Mouse (Mus musculus): ENCODE results near the gene Fry. TPM values are rescaled to one million over a fixed set of nuclear protein-coding genes. Genes with fewer than 3 reads are reported as not detected.

Fry gene
- total and polyA plus RNA-seq, 2 experiments from 2014 or later, result 62.6 to 129 TPM

- WGBS, result 80% methylated on average over 6 of the region's 6 CpGs
- 0 out of 2 replicates have a peak overlapping the region, but pooled peaks have one; percentile 70 for H3K4me2 ChIP-seq (ENCODE audit: low read depth, low read length, poor library complexity, severe bottlenecking)
- no peak overlapping the region for H3K9ac ChIP-seq (replicated peaks; ENCODE audit: low read length, poor library complexity, severe bottlenecking)
- H3K9me3 ChIP-seq (ENCODE audit: low read length), result no peaks in the 10 kb centered on the region
- no peak overlapping the region for H3K27ac ChIP-seq (ENCODE audit: low read depth, low read length)
- H3K27me3 ChIP-seq (ENCODE audit: insufficient read depth, low read length), result no peaks in the 10 kb centered on the region
- DNase-seq (ENCODE audit: low spot score), result no peak
- H3K4me3 ChIP-seq (ENCODE audit: low read depth, low read length), result no peak overlapping the region
- peaks cover 17% of the 10 kb centered on the region for H3K4me1 ChIP-seq (ENCODE audit: insufficient read depth, low read length)
- no peak for TF ChIP-seq CTCF (IDR thresholded peaks at IDR 0.05)
- H3K36me3 ChIP-seq (ENCODE audit: insufficient read depth, low read length), result no peaks in the 10 kb centered on the region
- ATAC-seq (ENCODE audit: low FRiP score), result no peak
Measured at GRCm38 (mm10) chr5:150263656-150264055, 145.2 kb downstream of the Fry start.

DNA sequence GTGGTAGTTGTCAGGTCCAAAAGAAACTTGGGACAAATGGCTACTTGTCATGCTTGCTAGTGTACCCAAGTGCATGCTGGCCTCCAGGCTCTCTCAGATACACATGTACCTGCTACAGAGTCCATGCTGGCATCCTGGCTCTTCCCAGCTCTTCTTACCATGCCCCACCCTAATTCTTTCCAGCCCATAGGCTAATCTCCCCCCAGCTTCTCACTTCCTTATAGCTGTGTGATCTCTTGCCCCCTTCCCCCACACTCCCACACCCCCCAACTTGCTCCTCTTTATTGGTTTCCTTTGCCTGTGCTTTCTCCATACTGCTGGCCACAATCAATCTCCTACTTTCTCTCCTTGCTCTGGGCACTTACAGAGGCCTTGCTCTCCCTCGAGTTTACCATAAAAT is 146.6 kb downstream of the Fry start:
- peaks cover 17% of the 10 kb centered on the region for H3K4me1 ChIP-seq (ENCODE audit: insufficient read depth, low read length)
- no peaks in the 10 kb centered on the region for H3K9me3 ChIP-seq (ENCODE audit: low read length)
- H3K4me3 ChIP-seq (ENCODE audit: low read depth, low read length), result no peak overlapping the region
- DNase-seq (ENCODE audit: low spot score) (no peak), ATAC-seq (ENCODE audit: low FRiP score) (no peak)
- no peak for TF ChIP-seq CTCF (IDR thresholded peaks at IDR 0.05)
- H3K36me3 ChIP-seq (ENCODE audit: insufficient read depth, low read length), result no peaks in the 10 kb centered on the region
- H3K4me2 ChIP-seq (ENCODE audit: low read depth, low read length, poor library complexity, severe bottlenecking), result no peak overlapping the region
- H3K27ac ChIP-seq (ENCODE audit: low read depth, low read length), result no peak overlapping the region
- WGBS, result 61% methylated on average over 1 of the region's 1 CpGs
- H3K27me3 ChIP-seq (ENCODE audit: insufficient read depth, low read length), result no peaks in the 10 kb centered on the region
- H3K9ac ChIP-seq (replicated peaks; ENCODE audit: low read length, poor library complexity, severe bottlenecking), result no peak overlapping the region

DNA sequence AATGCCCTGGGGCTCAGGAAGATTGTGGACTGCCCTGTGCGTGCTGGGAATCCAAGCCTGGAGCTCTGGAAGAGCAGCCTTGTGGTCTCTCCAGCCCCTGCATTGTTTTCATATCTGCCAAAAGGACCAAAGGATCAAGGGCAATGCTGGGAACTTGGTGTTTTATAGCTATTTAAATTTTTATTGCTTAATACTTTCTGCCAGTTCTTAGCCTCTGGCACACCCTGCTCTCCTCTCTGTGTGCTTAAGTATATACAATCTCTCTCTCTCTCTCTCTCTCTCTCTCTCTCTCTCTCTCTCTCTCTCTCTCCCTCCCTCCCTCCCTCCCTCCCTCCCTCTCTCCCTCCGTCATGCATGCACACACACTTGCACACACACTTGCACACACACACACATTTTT is 147.5 kb downstream of the Fry start:
- no peak overlapping the region for H3K27ac ChIP-seq (ENCODE audit: low read depth, low read length)
- no peaks in the 10 kb centered on the region for H3K27me3 ChIP-seq (ENCODE audit: insufficient read depth, low read length)
- H3K4me2 ChIP-seq (ENCODE audit: low read depth, low read length, poor library complexity, severe bottlenecking), result no peak overlapping the region
- no peaks in the 10 kb centered on the region for H3K36me3 ChIP-seq (ENCODE audit: insufficient read depth, low read length)
- no peaks in the 10 kb centered on the region for H3K9me3 ChIP-seq (ENCODE audit: low read length)
- H3K4me1 ChIP-seq (ENCODE audit: insufficient read depth, low read length), result peaks cover 17% of the 10 kb centered on the region
- 53% methylated on average over 2 of the region's 2 CpGs for WGBS
- H3K4me3 ChIP-seq (ENCODE audit: low read depth, low read length), result no peak overlapping the region
- ATAC-seq (ENCODE audit: low FRiP score) (no peak), DNase-seq (ENCODE audit: low spot score) (no peak)
- no peak overlapping the region for H3K9ac ChIP-seq (replicated peaks; ENCODE audit: low read length, poor library complexity, severe bottlenecking)
- no peak for TF ChIP-seq CTCF (IDR thresholded peaks at IDR 0.05)

DNA sequence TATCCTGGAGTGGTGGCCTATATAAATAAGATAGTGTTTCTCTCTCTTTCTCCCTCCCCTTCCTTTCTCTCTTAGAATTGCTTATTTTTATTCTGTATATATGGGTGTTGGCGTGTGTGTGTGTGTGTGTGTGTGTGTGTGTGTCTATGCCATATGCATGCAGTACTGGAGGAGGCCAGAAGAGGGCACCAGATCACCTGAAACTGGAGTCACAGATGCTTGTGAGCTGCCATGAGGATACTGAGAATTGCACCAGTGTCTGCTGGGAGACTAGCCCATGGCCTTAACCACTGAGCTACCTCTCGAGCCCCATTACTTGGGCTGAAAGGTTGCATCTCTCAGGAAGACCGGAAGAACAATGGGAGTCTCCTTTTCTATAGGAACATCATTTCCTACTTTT is 149.8 kb downstream of the Fry start:
- H3K9ac ChIP-seq (replicated peaks; ENCODE audit: low read length, poor library complexity, severe bottlenecking), result no peak overlapping the region
- 93% methylated on average over 3 of the region's 3 CpGs for WGBS
- ATAC-seq (ENCODE audit: low FRiP score) (no peak), DNase-seq (ENCODE audit: low spot score) (no peak)
- H3K4me1 ChIP-seq (ENCODE audit: insufficient read depth, low read length), result peaks cover 8% of the 10 kb centered on the region
- no peaks in the 10 kb centered on the region for H3K27me3 ChIP-seq (ENCODE audit: insufficient read depth, low read length)
- H3K4me3 ChIP-seq (ENCODE audit: low read depth, low read length), result no peak overlapping the region
- no peaks in the 10 kb centered on the region for H3K36me3 ChIP-seq (ENCODE audit: insufficient read depth, low read length)
- no peak overlapping the region for H3K27ac ChIP-seq (ENCODE audit: low read depth, low read length)
- no peak overlapping the region for H3K4me2 ChIP-seq (ENCODE audit: low read depth, low read length, poor library complexity, severe bottlenecking)
- peak; percentile 63 for TF ChIP-seq CTCF (IDR thresholded peaks at IDR 0.05)
- H3K9me3 ChIP-seq (ENCODE audit: low read length), result no peaks in the 10 kb centered on the region

GRCm38 (mm10) chr5:150270468-150270867 is 152.0 kb downstream of the Fry start:
- Histone ChIP-seq H3K9ac (replicated peaks; ENCODE audit: low read length, poor library complexity, severe bottlenecking) (no peak overlapping the region), H3K4me3 (ENCODE audit: low read depth, low read length) (no peak overlapping the region), H3K4me2 (ENCODE audit: low read depth, low read length, poor library complexity, severe bottlenecking) (no peak overlapping the region), H3K4me1 (ENCODE audit: insufficient read depth, low read length) (no peaks in the 10 kb centered on the region), H3K27me3 (ENCODE audit: insufficient read depth, low read length) (no peaks in the 10 kb centered on the region), H3K9me3 (ENCODE audit: low read length) (no peaks in the 10 kb centered on the region), H3K36me3 (ENCODE audit: insufficient read depth, low read length) (no peaks in the 10 kb centered on the region; the same call in 1 of the 2 replicates), H3K27ac (ENCODE audit: low read depth, low read length) (no peak overlapping the region)
- ATAC-seq (ENCODE audit: low FRiP score), result no peak
- no peak for TF ChIP-seq CTCF (IDR thresholded peaks at IDR 0.05)
- no peak for DNase-seq (ENCODE audit: low spot score)
- WGBS, result 83% methylated on average over 4 of the region's 4 CpGs

DNA sequence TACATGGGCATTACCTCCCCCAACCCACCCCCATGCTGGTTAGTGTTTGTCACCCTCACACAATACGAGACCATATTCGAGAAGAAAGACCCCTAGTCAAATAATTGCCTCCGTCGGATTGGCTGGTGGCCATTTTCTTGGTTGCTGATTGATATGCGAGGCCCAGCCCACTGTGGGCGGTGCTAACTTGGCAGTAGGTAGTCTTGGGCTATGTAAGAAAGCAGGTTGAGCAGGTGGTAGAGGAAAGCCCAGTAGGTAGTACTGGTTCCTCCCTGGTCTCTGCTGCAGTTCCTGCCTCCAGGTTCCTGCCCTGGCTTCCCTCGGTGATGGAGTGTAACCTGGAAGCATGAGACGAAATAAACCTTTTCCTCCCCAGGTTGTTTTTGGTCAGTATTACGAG is 153.7 kb downstream of the Fry start:
- ATAC-seq (ENCODE audit: low FRiP score) (no peak), DNase-seq (ENCODE audit: low spot score) (no peak)
- no peak overlapping the region for H3K9ac ChIP-seq (replicated peaks; ENCODE audit: low read length, poor library complexity, severe bottlenecking)
- no peak for TF ChIP-seq CTCF (IDR thresholded peaks at IDR 0.05)
- no peaks in the 10 kb centered on the region; the same call in 1 of the 2 replicates for H3K36me3 ChIP-seq (ENCODE audit: insufficient read depth, low read length)
- 92% methylated on average over 9 of the region's 9 CpGs for WGBS
- no peak overlapping the region for H3K4me2 ChIP-seq (ENCODE audit: low read depth, low read length, poor library complexity, severe bottlenecking)
- H3K4me1 ChIP-seq (ENCODE audit: insufficient read depth, low read length), result no peaks in the 10 kb centered on the region
- H3K27ac ChIP-seq (ENCODE audit: low read depth, low read length), result no peak overlapping the region
- H3K27me3 ChIP-seq (ENCODE audit: insufficient read depth, low read length), result no peaks in the 10 kb centered on the region
- H3K9me3 ChIP-seq (ENCODE audit: low read length), result no peaks in the 10 kb centered on the region
- no peak overlapping the region for H3K4me3 ChIP-seq (ENCODE audit: low read depth, low read length)

Measured in midbrain, postnatal 0 days (tissue).